Mouse (Mus musculus) inflammation-experienced regulatory T-cells (primary cell): Measurements from ENCODE around the gene Rpl34. TPM values are rescaled to one million over a fixed set of nuclear protein-coding genes. Genes with fewer than 3 reads are reported as not detected.

Source experiments
- polyA plus RNA-seq, 2 experiments: library from polyadenylated mRNA; unstranded; fragments of 100-300 nt; shearing (Covaris generic); gene quantifications; one replicate each; pipeline ENCODE4 v1.2.1; 2017

Gene Rpl34
- 100 to 1,000 TPM; 671 to 706 TPM for polyA plus RNA-seq

DNA sequence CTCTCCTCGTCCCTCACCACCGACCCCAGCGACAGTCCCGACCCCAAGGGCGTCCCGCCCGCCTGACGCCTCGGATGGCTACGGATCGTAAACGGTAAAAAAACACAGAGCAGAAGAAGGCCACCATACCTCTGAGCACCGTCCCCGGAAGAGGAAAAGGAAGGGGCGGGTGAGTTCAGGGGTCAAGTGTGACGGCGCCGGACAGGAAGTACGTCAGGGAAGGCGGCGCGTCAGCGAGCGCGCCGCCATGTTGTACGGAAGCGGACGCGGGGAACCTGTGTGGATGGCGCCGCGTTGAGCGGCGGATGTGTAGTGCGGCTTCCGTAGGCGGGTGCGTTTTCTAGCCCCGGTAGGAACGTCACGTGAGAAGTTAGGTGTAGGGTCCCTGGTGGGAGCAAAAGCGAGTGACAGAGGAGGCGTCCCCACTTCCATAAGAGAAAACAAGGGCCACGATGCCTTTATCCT is at the start of gene Rpl34:
Rpl34 (minus strand) TSS at position 210 of the 465 bp plus-strand sequence.

GRCm38 (mm10) chr3:130708967-130709924 is 21.0 kb downstream of the Rpl34 start, which contains the start of gene Ostc:
Ostc (minus strand) TSS chr3:130709444.

Other genes starting within 250 kb of the Rpl34 start
- 1 to 10 TPM in 1 of 2 experiments, under 1 TPM in 1; 0.36 to 1.1 TPM for gene Etnppl, start 113.0 kb downstream of the Rpl34 start, polyA plus RNA-seq
- gene Ostc, start 21.0 kb downstream of the Rpl34 start, polyA plus RNA-seq, result 100 to 1,000 TPM; 176 to 194 TPM